In genomic region chr19:44301671-44302305, GRCm38 (mm10) we compare ENCODE assay signal across 10 mouse cellular contexts. TPM values are rescaled to one million over a fixed set of nuclear protein-coding genes. Genes with fewer than 3 reads are reported as not detected.
DNase-seq lines count a peak whose midpoint lies in the region; ATAC-seq and TF ChIP-seq lines count a peak whose summit lies in the region.
"Had no signal": no experiment of that assay in that cellular context is flagged by ENCODE, and none has a peak within 500 bp of the region (broad histone marks: within the 10 kb centered on the region; RNA-seq: fewer than 3 reads in every experiment).

No protein-coding gene starts in this region.

- peaks cover 77% of the 10 kb centered on the region for H3K36me3 ChIP-seq in hindbrain, embryonic 15.5 days
- peaks cover 50% of the 10 kb centered on the region for H3K36me3 ChIP-seq in hindbrain, embryonic 11.5 days (ENCODE audit: control insufficient read depth, insufficient read depth, low read length)
- peaks cover 77% of the 10 kb centered on the region for H3K36me3 ChIP-seq in liver, postnatal 0 days (replicated peaks; ENCODE audit: insufficient read depth, low read length)

- no peaks in the 10 kb centered on the region for H3K9me3 ChIP-seq in hindbrain, embryonic 15.5 days
- H3K9me3 ChIP-seq in hindbrain, embryonic 11.5 days (ENCODE audit: control insufficient read depth, low read length): no peaks in the 10 kb centered on the region
- H3K9me3 ChIP-seq in liver, postnatal 0 days (ENCODE audit: low read length): no peaks in the 10 kb centered on the region

- DNase-seq in hindbrain, embryonic 11.5 days (ENCODE audit: low spot score): no peak
- DNase-seq in A20 (ENCODE audit: low read depth, low spot score): peak; percentile 18
- DNase-seq in liver, postnatal 0 days: no peak
- DNase-seq in gastrocnemius, postnatal 4 days (ENCODE audit: low spot score in 2 of 2): no peak
- DNase-seq: layer of hippocampus, postnatal 36 days; right cerebral cortex, postnatal 14 days had no signal

- no peak for ATAC-seq in hindbrain, embryonic 15.5 days (ENCODE audit: low FRiP score, low read depth)
- no peak for ATAC-seq in hindbrain, embryonic 11.5 days (ENCODE audit: low FRiP score)
- peak; percentile 68 for ATAC-seq in erythroblast, adult 5-6 weeks (replicated peaks; ENCODE audit: low FRiP score, poor library complexity, severe bottlenecking)
- peak; percentile 79 for ATAC-seq in liver, postnatal 0 days
- ATAC-seq in activated CD4-positive, CD25-positive, alpha-beta regulatory T cell, adult 4 months: no peak

- no peak overlapping the region for H3K4me3 ChIP-seq in hindbrain, embryonic 15.5 days
- H3K4me3 ChIP-seq in hindbrain, embryonic 11.5 days (ENCODE audit: low read depth, low read length): no peak overlapping the region
- H3K4me3 ChIP-seq in liver, postnatal 0 days (ENCODE audit: low read depth, low read length): 0 out of 2 replicates have a peak overlapping the region, but pooled peaks have one; percentile 0

- WGBS in hindbrain, embryonic 15.5 days: 79% methylated on average over 9 of the region's 9 CpGs
- 88% methylated on average over 9 of the region's 9 CpGs for WGBS in hindbrain, embryonic 11.5 days
- 51% methylated on average over 9 of the region's 9 CpGs for WGBS in liver, postnatal 0 days (ENCODE audit: insufficient replicate concordance)

- TF ChIP-seq EP300 in liver, postnatal 0 days (IDR thresholded peaks at IDR 0.05; ENCODE audit: low read depth): peak; percentile 85

- no peak overlapping the region for H3K9ac ChIP-seq in hindbrain, embryonic 15.5 days
- no peak overlapping the region for H3K9ac ChIP-seq in hindbrain, embryonic 11.5 days (ENCODE audit: low read depth, low read length)
- H3K9ac ChIP-seq in liver, postnatal 0 days (replicated peaks): no peak overlapping the region

- TF ChIP-seq CTCF in liver, postnatal 0 days (IDR thresholded peaks at IDR 0.05; ENCODE audit: low read depth): 0 out of 2 replicates have a peak, but pooled peaks have one; percentile 12

- peak overlapping the region; percentile 93 for H3K4me2 ChIP-seq in hindbrain, embryonic 15.5 days
- H3K4me2 ChIP-seq in hindbrain, embryonic 11.5 days (replicated peaks; ENCODE audit: low read depth, low read length): no peak overlapping the region
- H3K4me2 ChIP-seq in liver, postnatal 0 days (ENCODE audit: low read depth, low read length): peak overlapping the region; percentile 15
- H3K4me2 ChIP-seq: heart, embryonic 11.5 days had no signal

- H3K27ac ChIP-seq in hindbrain, embryonic 15.5 days (replicated peaks): no peak overlapping the region
- H3K27ac ChIP-seq in hindbrain, embryonic 11.5 days (ENCODE audit: low read depth, low read length): no peak overlapping the region
- peak overlapping the region; percentile 58; the same call in 1 of the 2 replicates for H3K27ac ChIP-seq in liver, postnatal 0 days (ENCODE audit: low read depth)

- H3K4me1 ChIP-seq in hindbrain, embryonic 15.5 days (replicated peaks): peaks cover 83% of the 10 kb centered on the region
- peaks cover 23% of the 10 kb centered on the region for H3K4me1 ChIP-seq in hindbrain, embryonic 11.5 days (replicated peaks; ENCODE audit: control insufficient read depth, insufficient read depth, low read length)
- H3K4me1 ChIP-seq in liver, postnatal 0 days (ENCODE audit: insufficient read depth): peaks cover 40% of the 10 kb centered on the region

- H3K27me3 ChIP-seq in hindbrain, embryonic 15.5 days: no peaks in the 10 kb centered on the region
- H3K27me3 ChIP-seq in hindbrain, embryonic 11.5 days (ENCODE audit: control insufficient read depth, insufficient read depth, low read length): no peaks in the 10 kb centered on the region
- H3K27me3 ChIP-seq in liver, postnatal 0 days (ENCODE audit: insufficient read depth, low read length): no peaks in the 10 kb centered on the region

RNA-seq across cellular contexts. Expression of gene Scd2, which starts 8.3 kb away (rescaled TPM):
- 288 and 295 TPM in 2 replicates for polyA plus RNA-seq in hindbrain, embryonic 15.5 days (2015; fragmentation: Nextera tagmentation; extraction: Ambion mirVana)
- polyA plus RNA-seq in hindbrain, embryonic 11.5 days (2014; fragmentation: Nextera tagmentation; extraction: Ambion mirVana): 314 and 349 TPM in 2 replicates
- 11.3 and 16.7 TPM in 2 replicates for total RNA-seq in erythroblast, adult 5-6 weeks (2015; ENCODE audit: low replicate concordance)
- 17.3 and 20.9 TPM in 2 replicates for total RNA-seq in erythroblast, adult 5-6 weeks (2017; ENCODE audit: low replicate concordance)
- polyA plus RNA-seq in liver, postnatal 0 days (2015; fragmentation: Nextera tagmentation; extraction: Ambion mirVana): 5.9 and 6.2 TPM in 2 replicates
- polyA plus RNA-seq in activated CD4-positive, CD25-positive, alpha-beta regulatory T cell, adult 4 months (2017; shearing (Covaris generic)): 10 to 100 TPM; 37.3 to 47.1 TPM
- total RNA-seq in gastrocnemius, postnatal 4 days (2021): 10 to 100 TPM; 81.6 to 87.3 TPM

RNA-seq across cellular contexts. Expression of gene Scd4, which starts 31.1 kb away (rescaled TPM):
- polyA plus RNA-seq in hindbrain, embryonic 15.5 days (2015; fragmentation: Nextera tagmentation; extraction: Ambion mirVana): 0.10 and 0.12 TPM in 2 replicates
- 0.06 TPM in 1 of 2 replicates, not detected in the other for polyA plus RNA-seq in hindbrain, embryonic 11.5 days (2014; fragmentation: Nextera tagmentation; extraction: Ambion mirVana)
- total RNA-seq in erythroblast, adult 5-6 weeks (2015; ENCODE audit: low replicate concordance): 0.38 TPM in 1 of 2 replicates, not detected in the other
- not detected in 2 replicates for total RNA-seq in erythroblast, adult 5-6 weeks (2017; ENCODE audit: low replicate concordance)
- polyA plus RNA-seq in liver, postnatal 0 days (2015; fragmentation: Nextera tagmentation; extraction: Ambion mirVana): not detected in 2 replicates
- polyA plus RNA-seq in activated CD4-positive, CD25-positive, alpha-beta regulatory T cell, adult 4 months (2017; shearing (Covaris generic)): under 1 TPM; 0.60 to 0.69 TPM
- under 1 TPM; 0.62 to 0.71 TPM for total RNA-seq in gastrocnemius, postnatal 4 days (2021)

Comparison
In these comparisons a context has a peak if more than half of its experiments do, and no peak if none do; other contexts are left out.
1. ATAC-seq: peak in erythroblast, adult 5-6 weeks (single experiment) and liver, postnatal 0 days (single experiment); none in hindbrain, embryonic 15.5 days (single experiment), hindbrain, embryonic 11.5 days (single experiment) and activated CD4-positive, CD25-positive, alpha-beta regulatory T cell, adult 4 months (single experiment).